Mouse (Mus musculus): ENCODE measurements around the gene Gm43191.
"Not testable (repeated sequence)": the region's sequence is repeated elsewhere in the genome, so short reads cannot be mapped to it uniquely, and the experiment has no call there.

Gm43191 gene

GRCm38 (mm10) chr3:116681160-116681559 is at the start of gene Gm43191:
Gm43191 (minus strand) TSS chr3:116681260.
- no peak for DNase-seq

GRCm38 (mm10) chr3:116729483-116730174 is 48.6 kb upstream of the Gm43191 start:
- DNase-seq = no peak

- no peak for DNase-seq
These were observed 45.7 kb upstream of the Gm43191 start for GRCm38 (mm10) chr3:116726807-116727206.

GRCm38 (mm10) chr3:116723496-116724481 is 42.7 kb upstream of the Gm43191 start:
- DNase-seq = no peak

- DNase-seq = no peak
These were observed 41.9 kb upstream of the Gm43191 start for GRCm38 (mm10) chr3:116722980-116723379.

- DNase-seq = no peak
These were observed 37.9 kb upstream of the Gm43191 start for GRCm38 (mm10) chr3:116718951-116719350.

- DNase-seq = no peak
These were observed 32.0 kb upstream of the Gm43191 start for GRCm38 (mm10) chr3:116713031-116713430.

- DNase-seq = no peak
These were observed 31.4 kb upstream of the Gm43191 start, which contains the start of gene Slc35a3 for GRCm38 (mm10) chr3:116712436-116712881. Slc35a3 (minus strand) TSS chr3:116712831.

- peak; percentile 80 for DNase-seq
These were observed 30.8 kb upstream of the Gm43191 start for GRCm38 (mm10) chr3:116711624-116712435.

GRCm38 (mm10) chr3:116710941-116711340 is 29.9 kb upstream of the Gm43191 start:
- no peak for DNase-seq

- DNase-seq = no peak
These were observed 24.7 kb upstream of the Gm43191 start for GRCm38 (mm10) chr3:116705637-116706204.

GRCm38 (mm10) chr3:116703835-116704234 is 22.8 kb upstream of the Gm43191 start:
- no peak for DNase-seq

- no peak for DNase-seq
These were observed 21.7 kb upstream of the Gm43191 start for GRCm38 (mm10) chr3:116702647-116703272.

- DNase-seq = no peak
These were observed 20.5 kb upstream of the Gm43191 start for GRCm38 (mm10) chr3:116701601-116702000.

- DNase-seq = no peak
These were observed 17.7 kb upstream of the Gm43191 start for GRCm38 (mm10) chr3:116698786-116699185.

GRCm38 (mm10) chr3:116695666-116695985 is 14.6 kb upstream of the Gm43191 start:
- no peak for DNase-seq

- DNase-seq = no peak
These were observed 14.1 kb upstream of the Gm43191 start for GRCm38 (mm10) chr3:116694955-116695665.

- no peak for DNase-seq
These were observed 13.3 kb upstream of the Gm43191 start for GRCm38 (mm10) chr3:116694312-116694711.

GRCm38 (mm10) chr3:116664281-116664680 is 16.8 kb downstream of the Gm43191 start:
- not testable (repeated sequence) for DNase-seq

GRCm38 (mm10) chr3:116662463-116662863 is 18.6 kb downstream of the Gm43191 start, which contains the start of gene Mfsd14a:
Mfsd14a (minus strand) TSS chr3:116662677.
- DNase-seq = peak; percentile 98

GRCm38 (mm10) chr3:116661870-116662414 is 19.1 kb downstream of the Gm43191 start:
- DNase-seq = peak; percentile 54

Data from cerebellum, adult 9-11 months (tissue).